Comparison of ENCODE assay signal across 26 mouse cellular contexts in the genomic region with DNA sequence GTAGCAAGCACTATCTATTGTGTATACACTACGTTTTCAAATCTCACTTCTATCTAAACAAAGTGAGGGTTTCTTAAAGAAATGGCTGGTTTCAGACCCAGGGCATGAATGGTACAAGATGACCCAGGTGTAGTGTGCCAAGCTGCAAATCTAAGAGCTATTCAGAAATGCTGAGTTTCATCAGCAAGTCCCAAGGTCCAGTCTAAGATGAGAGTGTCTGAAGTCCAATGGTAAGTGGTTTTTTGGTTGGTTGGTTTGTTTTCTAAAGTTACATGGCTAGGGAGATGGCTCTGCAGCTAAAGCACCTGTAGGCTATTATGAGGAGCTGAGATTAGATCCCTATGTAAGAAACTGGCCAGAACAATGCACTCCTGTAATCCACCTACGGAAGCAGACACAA.
DNase-seq lines count a peak whose midpoint lies in the region; ATAC-seq and TF ChIP-seq lines count a peak whose summit lies in the region.
"Had no signal": no experiment of that assay in that cellular context is flagged by ENCODE, and none has a peak within 500 bp of the region (broad histone marks: within the 10 kb centered on the region; RNA-seq: fewer than 3 reads in every experiment).

No protein-coding gene starts in this region.

- no peaks in the 10 kb centered on the region for H3K9me3 ChIP-seq in kidney, embryonic 16.5 days (ENCODE audit: low read length)
- H3K9me3 ChIP-seq: embryonic facial prominence, embryonic 10.5 days; embryonic facial prominence, embryonic 13.5 days; forebrain, embryonic 12.5 days; forebrain, embryonic 15.5 days; heart, embryonic 12.5 days; heart, embryonic 15.5 days; hindbrain, embryonic 10.5 days; hindbrain, embryonic 13.5 days had no signal

- no peaks in the 10 kb centered on the region for H3K4me1 ChIP-seq in kidney, embryonic 16.5 days (ENCODE audit: insufficient read depth, low read length)
- H3K4me1 ChIP-seq: heart, embryonic 15.5 days had no signal

- H3K27me3 ChIP-seq in kidney, embryonic 16.5 days (ENCODE audit: insufficient read depth, low read length): no peaks in the 10 kb centered on the region
- H3K27me3 ChIP-seq: embryonic facial prominence, embryonic 13.5 days; forebrain, embryonic 12.5 days; forebrain, embryonic 15.5 days; heart, embryonic 12.5 days; heart, embryonic 15.5 days; hindbrain, embryonic 13.5 days had no signal

- WGBS in kidney, embryonic 16.5 days: 77% methylated on average over 2 of the region's 2 CpGs

- TF ChIP-seq CTCF in layer of hippocampus, adult 2 months (conservative IDR thresholded peaks at IDR 0.05): no peak

- no peak overlapping the region for H3K9ac ChIP-seq in kidney, embryonic 16.5 days (replicated peaks; ENCODE audit: low read length)
- H3K9ac ChIP-seq: embryonic facial prominence, embryonic 13.5 days; forebrain, embryonic 12.5 days; forebrain, embryonic 15.5 days; heart, embryonic 12.5 days; heart, embryonic 15.5 days; hindbrain, embryonic 13.5 days had no signal

- peak; percentile 29 for DNase-seq in kidney, adult 11 months
- DNase-seq in kidney, postnatal 4 days: no peak
- peak; percentile 75 for DNase-seq in kidney, adult 9 months
- no peak for DNase-seq in layer of hippocampus, adult 2 months (ENCODE audit: low spot score in 2 of 2)
- no peak for DNase-seq in layer of hippocampus, adult 9-11 months
- DNase-seq: adrenal gland, adult 8-10 months; adrenal gland, postnatal 25 days; cerebellum, adult 11-12 months; cerebellum, adult 8-10 months; cerebellum, postnatal 36 days; embryo, embryonic 11 days; gastrocnemius, postnatal 25 days; heart, adult 18-20 months; heart, postnatal 10 days; heart, postnatal 36 days had no signal

- H3K36me3 ChIP-seq in kidney, embryonic 16.5 days (ENCODE audit: insufficient read depth, low read length): no peaks in the 10 kb centered on the region
- H3K36me3 ChIP-seq: embryonic facial prominence, embryonic 10.5 days; embryonic facial prominence, embryonic 13.5 days; forebrain, embryonic 12.5 days; forebrain, embryonic 15.5 days; heart, embryonic 12.5 days; heart, embryonic 15.5 days; hindbrain, embryonic 10.5 days; hindbrain, embryonic 13.5 days had no signal

- ATAC-seq in kidney, embryonic 16.5 days (ENCODE audit: low FRiP score, low TSS enrichment): no peak
- ATAC-seq: activated CD4-positive, CD25-positive, alpha-beta regulatory T cell, adult 4 months; forebrain, embryonic 15.5 days had no signal

- no peak overlapping the region for H3K4me2 ChIP-seq in kidney, embryonic 16.5 days (replicated peaks; ENCODE audit: low read depth, low read length)
- H3K4me2 ChIP-seq: embryonic facial prominence, embryonic 13.5 days; forebrain, embryonic 12.5 days; forebrain, embryonic 15.5 days; heart, embryonic 12.5 days; heart, embryonic 15.5 days; hindbrain, embryonic 13.5 days had no signal

- H3K4me3 ChIP-seq in kidney, embryonic 16.5 days (ENCODE audit: low read length): no peak overlapping the region
- H3K4me3 ChIP-seq in layer of hippocampus, adult 2 months: no peak overlapping the region
- H3K4me3 ChIP-seq: embryonic facial prominence, embryonic 10.5 days; embryonic facial prominence, embryonic 13.5 days; erythroblast, embryonic 14.5 days; forebrain, embryonic 12.5 days; forebrain, embryonic 15.5 days; heart, embryonic 12.5 days; heart, embryonic 15.5 days; hindbrain, embryonic 10.5 days; hindbrain, embryonic 13.5 days had no signal

- no peak overlapping the region for H3K27ac ChIP-seq in kidney, embryonic 16.5 days (ENCODE audit: low read length)
- peak overlapping the region; percentile 82; the same call in 1 of the 2 replicates for H3K27ac ChIP-seq in layer of hippocampus, adult 2 months
- H3K27ac ChIP-seq: embryonic facial prominence, embryonic 10.5 days; embryonic facial prominence, embryonic 13.5 days; forebrain, embryonic 12.5 days; forebrain, embryonic 15.5 days; heart, embryonic 15.5 days; hindbrain, embryonic 10.5 days had no signal

Comparison
In these comparisons a context has a peak if more than half of its experiments do, and no peak if none do; other contexts are left out.
1. DNase-seq: peak in kidney, adult 11 months (single experiment) and kidney, adult 9 months (single experiment); none in kidney, postnatal 4 days (0 of 2), layer of hippocampus, adult 2 months (0 of 2) and layer of hippocampus, adult 9-11 months (single experiment).